Mouse (Mus musculus) embryonic facial prominence, embryonic 14.5 days (tissue): Measurements from ENCODE around the gene Pfpl. TPM values are rescaled to one million over a fixed set of nuclear protein-coding genes. Genes with fewer than 3 reads are reported as not detected.

Experiments used
- polyA plus RNA-seq: library from polyadenylated mRNA; unstranded; fragments of >200 nt; fragmentation: Nextera tagmentation; extraction: Ambion mirVana; gene quantifications from 2 replicates; pipeline ENCODE4 v1.2.1, GENCODE M21; 2014

The Pfpl gene
- polyA plus RNA-seq, 1 experiment from 2014 or later = 0.10 TPM

Other genes starting within 250 kb of the Pfpl start
- not detected in 2 replicates for gene Olfr1431, start 227.3 kb upstream of the Pfpl start, polyA plus RNA-seq
- 0.19 TPM in 1 of 2 replicates, not detected in the other for gene Olfr1432, start 195.3 kb upstream of the Pfpl start, polyA plus RNA-seq
- gene Olfr262, start 186.2 kb upstream of the Pfpl start, polyA plus RNA-seq = not detected in 2 replicates
- not detected in 2 replicates for gene Olfr235, start 166.9 kb upstream of the Pfpl start, polyA plus RNA-seq
- gene Olfr1434, start 148.1 kb upstream of the Pfpl start, polyA plus RNA-seq = 0.15 TPM in 1 of 2 replicates, not detected in the other
- not detected in 2 replicates for gene Olfr1436, start 128.8 kb upstream of the Pfpl start, polyA plus RNA-seq
- gene Olfr1437, start 102.8 kb upstream of the Pfpl start, polyA plus RNA-seq = 0.28 TPM in 1 of 2 replicates, not detected in the other
- gene Olfr1438-ps1, start 92.0 kb upstream of the Pfpl start, polyA plus RNA-seq = not detected in 2 replicates
- 0.04 and 0.13 TPM in 2 replicates for gene Olfr1440, start 40.6 kb upstream of the Pfpl start, polyA plus RNA-seq
- 0.18 TPM in 1 of 2 replicates, not detected in the other for gene Olfr1441, start 10.5 kb upstream of the Pfpl start, polyA plus RNA-seq
- 0.93 and 1.2 TPM in 2 replicates for gene Mpeg1, start 32.9 kb downstream of the Pfpl start, polyA plus RNA-seq
- 11.9 and 14.5 TPM in 2 replicates for gene Dtx4, start 73.5 kb downstream of the Pfpl start, polyA plus RNA-seq
- 28.3 and 28.9 TPM in 2 replicates for gene Fam111a, start 117.8 kb downstream of the Pfpl start, polyA plus RNA-seq
- 0.07 and 0.18 TPM in 2 replicates for gene Gm4952, start 172.1 kb downstream of the Pfpl start, polyA plus RNA-seq
- not detected in 2 replicates for gene Glyat, start 205.4 kb downstream of the Pfpl start, polyA plus RNA-seq
- not detected in 2 replicates for gene Olfr1442, start 242.5 kb downstream of the Pfpl start, polyA plus RNA-seq